Mouse (Mus musculus): ENCODE results near the gene Rdm1. TPM values are rescaled to one million over a fixed set of nuclear protein-coding genes. Genes with fewer than 3 reads are reported as not detected.
"Not testable (repeated sequence)": the region's sequence is repeated elsewhere in the genome, so short reads cannot be mapped to it uniquely, and the experiment has no call there.

The Rdm1 gene
- polyA plus RNA-seq, 1 experiment from 2014 or later: 9.4 TPM

DNA sequence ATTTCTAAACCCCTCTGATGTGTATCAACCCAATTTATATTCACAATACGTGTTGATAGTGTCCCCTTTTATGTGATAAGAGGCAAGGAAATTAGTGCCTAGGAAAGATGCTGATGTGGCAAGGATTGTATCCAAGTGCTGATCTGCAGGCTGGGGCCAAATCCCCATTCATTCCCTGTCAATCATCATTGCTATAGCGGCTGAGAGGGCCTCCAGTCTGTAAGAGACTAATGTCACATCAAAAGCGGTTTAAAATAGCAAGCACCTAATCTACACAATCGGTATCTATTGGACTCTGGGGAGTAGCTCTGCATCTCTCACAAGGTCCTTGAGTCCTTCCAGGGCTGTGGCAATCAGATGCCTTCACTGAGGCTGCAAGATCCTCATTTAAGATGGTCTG, 12.9 kb upstream of the Rdm1 start:
- no peak for ATAC-seq (ENCODE audit: low read depth)
- no peaks in the 10 kb centered on the region for H3K36me3 ChIP-seq (ENCODE audit: control insufficient read depth, insufficient read depth, low read length)
- H3K27me3 ChIP-seq (ENCODE audit: control insufficient read depth, insufficient read depth, low read length): no peaks in the 10 kb centered on the region
- H3K4me1 ChIP-seq (ENCODE audit: control insufficient read depth, insufficient read depth, low read length): peaks cover 14% of the 10 kb centered on the region; the same call in 1 of the 2 replicates
- H3K9me3 ChIP-seq (ENCODE audit: control insufficient read depth, low read length): no peaks in the 10 kb centered on the region
- WGBS: 74% methylated on average over 4 of the region's 4 CpGs
- H3K4me2 ChIP-seq (ENCODE audit: low read depth, low read length): no peak overlapping the region
- H3K27ac ChIP-seq (ENCODE audit: low read depth, low read length): no peak overlapping the region
- no peak overlapping the region for H3K9ac ChIP-seq (replicated peaks; ENCODE audit: low read depth, low read length)
- no peak overlapping the region for H3K4me3 ChIP-seq (ENCODE audit: low read depth, low read length)

DNA sequence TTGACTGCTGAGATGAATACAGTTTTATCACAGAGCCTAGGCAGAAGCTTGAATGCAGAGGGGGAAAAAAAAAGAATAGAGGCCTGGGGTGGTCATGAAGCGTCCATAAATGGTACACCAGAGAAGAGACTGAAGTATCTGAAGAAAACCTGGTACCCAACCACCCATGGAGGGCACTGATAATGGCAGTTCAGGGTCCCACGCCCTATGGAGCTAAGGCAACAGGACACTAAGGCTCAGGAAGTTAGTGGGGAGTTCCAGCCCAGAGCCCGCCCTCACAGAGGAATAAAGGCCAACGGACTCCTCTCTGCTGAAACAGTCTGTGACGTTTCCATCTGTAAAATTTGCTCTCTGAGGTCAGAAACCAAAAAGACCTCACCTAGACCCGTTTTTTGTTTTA, 11.6 kb upstream of the Rdm1 start:
- H3K27me3 ChIP-seq (ENCODE audit: control insufficient read depth, insufficient read depth, low read length): no peaks in the 10 kb centered on the region

DNA sequence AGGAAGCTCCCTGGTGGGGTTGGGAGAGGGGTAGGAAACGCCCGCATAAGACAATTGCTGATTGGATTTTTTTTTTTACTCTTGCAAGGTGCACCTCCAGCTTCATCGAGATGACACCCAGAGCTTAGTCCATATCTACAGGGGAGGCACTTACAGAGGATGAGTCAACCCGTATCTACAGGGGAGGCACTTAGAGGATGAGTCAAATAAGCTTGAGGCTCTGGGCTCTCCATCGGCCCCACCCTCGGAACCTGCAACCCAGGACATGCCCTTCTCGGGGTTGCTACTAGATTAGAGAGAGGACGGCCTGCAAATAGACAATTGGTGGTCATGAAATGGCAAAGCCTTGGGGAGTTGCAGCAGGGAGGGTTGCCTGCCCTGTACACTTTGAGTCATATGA, 10.9 kb upstream of the Rdm1 start:
- Histone ChIP-seq H3K27me3 (ENCODE audit: control insufficient read depth, insufficient read depth, low read length) (no peaks in the 10 kb centered on the region), H3K4me3 (ENCODE audit: low read depth, low read length) (no peak overlapping the region), H3K4me2 (ENCODE audit: low read depth, low read length) (no peak overlapping the region), H3K4me1 (ENCODE audit: control insufficient read depth, insufficient read depth, low read length) (peaks cover 14% of the 10 kb centered on the region; the same call in 1 of the 2 replicates), H3K36me3 (ENCODE audit: control insufficient read depth, insufficient read depth, low read length) (no peaks in the 10 kb centered on the region), H3K9me3 (ENCODE audit: control insufficient read depth, low read length) (no peaks in the 10 kb centered on the region), H3K27ac (ENCODE audit: low read depth, low read length) (no peak overlapping the region), H3K9ac (replicated peaks; ENCODE audit: low read depth, low read length) (no peak overlapping the region)
- no peak for ATAC-seq (ENCODE audit: low read depth)
- 92% methylated on average over 8 of the region's 8 CpGs for WGBS

More for the DNA sequence above, 11.6 kb upstream of the Rdm1 start:
- Histone ChIP-seq H3K36me3 (ENCODE audit: control insufficient read depth, insufficient read depth, low read length) (no peaks in the 10 kb centered on the region), H3K9ac (replicated peaks; ENCODE audit: low read depth, low read length) (no peak overlapping the region), H3K27ac (ENCODE audit: low read depth, low read length) (no peak overlapping the region), H3K9me3 (ENCODE audit: control insufficient read depth, low read length) (no peaks in the 10 kb centered on the region), H3K4me1 (ENCODE audit: control insufficient read depth, insufficient read depth, low read length) (peaks cover 14% of the 10 kb centered on the region; the same call in 1 of the 2 replicates), H3K4me2 (ENCODE audit: low read depth, low read length) (no peak overlapping the region), H3K4me3 (ENCODE audit: low read depth, low read length) (no peak overlapping the region)
- WGBS: 90% methylated on average over 6 of the region's 6 CpGs
- no peak for ATAC-seq (ENCODE audit: low read depth)

DNA sequence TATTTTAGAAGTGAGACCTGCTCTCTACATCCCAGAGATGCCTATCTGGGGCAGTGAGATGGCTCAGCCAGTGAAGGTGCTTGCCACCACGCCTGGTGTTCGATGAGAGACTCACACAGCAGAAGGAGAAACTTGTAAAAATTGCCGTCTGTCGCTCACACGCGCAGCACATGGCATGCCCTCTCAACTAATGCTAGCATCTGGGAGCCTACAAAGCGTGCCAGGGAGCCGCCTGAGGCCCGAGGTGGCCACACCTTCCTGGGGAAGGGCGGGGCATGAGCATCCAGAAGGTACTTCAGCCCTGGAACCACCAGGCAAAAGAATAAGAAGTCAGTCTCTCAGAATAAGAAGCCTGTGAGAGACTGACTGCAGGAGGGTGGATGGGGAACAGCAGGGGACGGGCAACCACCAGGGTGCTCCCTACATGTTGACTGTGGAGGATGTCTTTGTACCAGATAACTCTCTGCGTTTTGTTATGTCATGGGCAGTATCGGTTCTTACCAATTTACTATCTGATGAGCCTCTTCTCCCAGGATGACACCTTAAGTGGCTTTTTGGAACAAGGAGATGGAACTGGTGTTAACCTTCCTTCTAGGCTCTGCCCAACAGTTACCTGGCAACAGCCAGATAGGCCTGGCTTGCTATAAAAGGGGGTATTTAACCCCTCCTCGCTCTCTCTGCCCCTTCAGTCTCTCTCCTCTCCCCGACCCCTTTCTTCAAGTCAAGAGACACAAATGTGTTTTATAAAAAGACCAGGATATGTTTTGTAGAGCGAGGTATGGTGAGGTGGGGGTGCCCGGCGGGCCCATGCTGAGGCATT, 9.8 kb upstream of the Rdm1 start:
- H3K27me3 ChIP-seq (ENCODE audit: control insufficient read depth, insufficient read depth, low read length): no peaks in the 10 kb centered on the region
- H3K4me2 ChIP-seq (ENCODE audit: low read depth, low read length): peak overlapping the region; percentile 8; the same call in 1 of the 2 replicates
- no peak overlapping the region for H3K4me3 ChIP-seq (ENCODE audit: low read depth, low read length)
- H3K4me1 ChIP-seq (ENCODE audit: control insufficient read depth, insufficient read depth, low read length): peaks cover 14% of the 10 kb centered on the region; the same call in 1 of the 2 replicates
- WGBS: 20% methylated on average over 18 of the region's 18 CpGs
- no peaks in the 10 kb centered on the region for H3K36me3 ChIP-seq (ENCODE audit: control insufficient read depth, insufficient read depth, low read length)
- ATAC-seq (ENCODE audit: low read depth): no peak
- no peaks in the 10 kb centered on the region for H3K9me3 ChIP-seq (ENCODE audit: control insufficient read depth, low read length)
- H3K27ac ChIP-seq (ENCODE audit: low read depth, low read length): peak overlapping the region; percentile 34; the same call in 1 of the 2 replicates
- H3K9ac ChIP-seq (replicated peaks; ENCODE audit: low read depth, low read length): 0 out of 2 replicates have a peak overlapping the region, but pooled peaks have one; percentile 2

DNA sequence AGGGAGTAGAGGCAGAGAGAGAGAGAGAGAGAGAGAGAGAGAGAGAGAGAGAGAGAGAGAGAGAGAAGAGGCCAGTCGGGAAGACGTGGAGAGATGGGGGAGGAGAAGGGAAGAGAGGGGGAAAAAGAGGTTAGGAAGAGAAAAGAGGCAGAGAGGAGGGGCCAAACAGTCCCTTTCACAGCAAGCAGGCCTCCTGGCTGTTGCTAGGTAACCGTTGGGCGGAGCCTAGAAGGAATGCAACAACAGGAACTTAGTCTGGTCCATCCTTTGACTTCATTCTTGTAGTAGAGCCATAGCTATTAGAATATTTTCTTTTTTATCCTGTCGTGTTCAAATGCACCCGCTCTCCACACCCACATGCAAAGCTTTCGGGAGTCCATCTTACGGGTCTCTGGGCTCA, 9.1 kb upstream of the Rdm1 start:
- peaks cover 14% of the 10 kb centered on the region; the same call in 1 of the 2 replicates for H3K4me1 ChIP-seq (ENCODE audit: control insufficient read depth, insufficient read depth, low read length)
- H3K27ac ChIP-seq (ENCODE audit: low read depth, low read length): no peak overlapping the region; the same call in 1 of the 2 replicates
- H3K9me3 ChIP-seq (ENCODE audit: control insufficient read depth, low read length): no peaks in the 10 kb centered on the region
- peak; percentile 70 for ATAC-seq (ENCODE audit: low read depth)
- WGBS: 5% methylated on average over 8 of the region's 8 CpGs
- no peak overlapping the region for H3K4me3 ChIP-seq (ENCODE audit: low read depth, low read length)
- no peak overlapping the region for H3K9ac ChIP-seq (replicated peaks; ENCODE audit: low read depth, low read length)
- H3K4me2 ChIP-seq (ENCODE audit: low read depth, low read length): peak overlapping the region; percentile 8; the same call in 1 of the 2 replicates
- H3K36me3 ChIP-seq (ENCODE audit: control insufficient read depth, insufficient read depth, low read length): no peaks in the 10 kb centered on the region
- no peaks in the 10 kb centered on the region for H3K27me3 ChIP-seq (ENCODE audit: control insufficient read depth, insufficient read depth, low read length)

DNA sequence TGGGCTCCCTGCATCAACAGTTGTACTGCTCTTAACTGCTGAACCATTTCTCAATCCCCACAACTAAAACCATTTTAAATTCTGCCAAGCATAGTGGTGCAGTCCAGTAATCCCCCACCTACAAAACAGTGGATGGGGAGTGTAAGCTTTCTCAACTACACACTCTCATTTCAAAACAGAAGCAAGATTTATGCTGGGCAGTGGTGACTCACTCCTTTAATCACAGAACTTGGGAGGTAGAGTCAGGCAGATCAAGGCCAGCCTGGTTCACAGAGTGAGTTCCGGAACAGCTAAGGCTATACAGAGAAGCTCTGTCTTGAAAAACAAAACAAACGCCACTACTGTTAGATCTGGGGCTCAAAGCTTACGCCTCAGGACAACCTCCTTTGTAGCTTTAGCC, 8.4 kb upstream of the Rdm1 start:
- Histone ChIP-seq H3K4me2 (ENCODE audit: low read depth, low read length) (no peak overlapping the region), H3K27ac (ENCODE audit: low read depth, low read length) (no peak overlapping the region), H3K4me1 (ENCODE audit: control insufficient read depth, insufficient read depth, low read length) (peaks cover 14% of the 10 kb centered on the region; the same call in 1 of the 2 replicates), H3K9me3 (ENCODE audit: control insufficient read depth, low read length) (no peaks in the 10 kb centered on the region), H3K4me3 (ENCODE audit: low read depth, low read length) (no peak overlapping the region), H3K36me3 (ENCODE audit: control insufficient read depth, insufficient read depth, low read length) (no peaks in the 10 kb centered on the region), H3K9ac (replicated peaks; ENCODE audit: low read depth, low read length) (no peak overlapping the region), H3K27me3 (ENCODE audit: control insufficient read depth, insufficient read depth, low read length) (no peaks in the 10 kb centered on the region)
- no peak for ATAC-seq (ENCODE audit: low read depth)
- WGBS: 79% methylated on average over 3 of the region's 3 CpGs

DNA sequence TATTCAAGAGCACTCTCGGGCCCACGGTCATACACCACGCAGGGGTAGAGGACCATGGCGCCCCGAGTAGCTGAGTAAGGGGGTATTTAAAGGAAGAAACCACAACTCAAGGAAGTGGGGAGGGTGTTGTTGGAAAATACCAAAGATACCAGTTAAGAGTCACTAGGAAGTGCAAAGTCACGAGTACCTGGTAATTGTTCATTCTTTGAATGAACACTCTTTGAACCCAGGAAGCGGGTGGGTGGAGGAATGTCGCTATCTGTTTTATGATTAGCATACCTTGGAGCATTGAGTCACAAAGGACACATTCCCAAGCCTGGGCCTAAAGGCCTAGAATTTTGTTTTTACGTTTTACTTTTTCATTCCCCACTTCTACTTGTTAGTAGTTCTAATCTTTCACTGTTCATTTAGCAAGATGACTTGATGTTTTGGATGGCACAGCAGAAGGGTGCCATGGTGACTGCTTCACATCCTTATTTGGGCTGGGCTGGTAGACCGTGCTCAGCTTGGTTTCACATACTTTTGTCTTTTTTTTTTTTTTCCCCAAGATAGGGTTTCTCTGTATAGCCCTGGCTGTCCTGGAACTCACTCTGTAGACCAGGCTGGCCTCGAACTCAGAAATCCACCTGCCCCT, 6.9 kb upstream of the Rdm1 start:
- not testable (repeated sequence) for H3K9ac ChIP-seq (replicated peaks; ENCODE audit: low read depth, low read length); H3K4me2 ChIP-seq (ENCODE audit: low read depth, low read length); H3K9me3 ChIP-seq (ENCODE audit: control insufficient read depth, low read length); H3K4me3 ChIP-seq (ENCODE audit: low read depth, low read length); H3K27me3 ChIP-seq (ENCODE audit: control insufficient read depth, insufficient read depth, low read length); H3K27ac ChIP-seq (ENCODE audit: low read depth, low read length); ATAC-seq (ENCODE audit: low read depth); H3K36me3 ChIP-seq (ENCODE audit: control insufficient read depth, insufficient read depth, low read length)
- H3K4me1 ChIP-seq (ENCODE audit: control insufficient read depth, insufficient read depth, low read length): peaks cover 14% of the 10 kb centered on the region; the same call in 1 of the 2 replicates
- WGBS: 88% methylated on average over 11 of the region's 11 CpGs

DNA sequence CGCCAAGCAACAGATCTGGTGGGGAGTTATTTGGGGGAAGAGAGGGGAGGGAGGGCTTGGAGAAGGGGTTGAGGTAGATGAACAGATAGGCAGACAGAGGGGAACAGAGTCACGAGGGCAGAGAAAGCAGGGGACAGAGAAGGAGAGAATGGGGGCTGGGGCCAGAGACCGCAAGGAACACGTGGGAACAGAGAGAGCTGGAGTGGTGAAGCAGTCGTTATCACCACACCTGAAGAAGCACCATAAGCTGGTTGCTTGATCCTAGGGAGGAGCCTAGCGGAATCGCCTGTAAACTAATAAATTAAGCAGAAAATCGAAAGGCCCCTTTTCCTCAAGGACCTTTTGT, 373 bp upstream of the Rdm1 start:
- peak; percentile 18; the same call in 1 of the 2 replicates for ATAC-seq (ENCODE audit: low read depth)
- 8% methylated on average over 8 of the region's 8 CpGs for WGBS
- H3K9me3 ChIP-seq (ENCODE audit: control insufficient read depth, low read length): no peaks in the 10 kb centered on the region
- H3K4me3 ChIP-seq (ENCODE audit: low read depth, low read length): peak overlapping the region; percentile 29; the same call in 1 of the 2 replicates
- peak overlapping the region; percentile 81; the same call in 1 of the 2 replicates for H3K4me2 ChIP-seq (ENCODE audit: low read depth, low read length)
- no peaks in the 10 kb centered on the region for H3K27me3 ChIP-seq (ENCODE audit: control insufficient read depth, insufficient read depth, low read length)
- H3K9ac ChIP-seq (replicated peaks; ENCODE audit: low read depth, low read length): no peak overlapping the region
- peak overlapping the region; percentile 79 for H3K27ac ChIP-seq (ENCODE audit: low read depth, low read length)
- H3K36me3 ChIP-seq (ENCODE audit: control insufficient read depth, insufficient read depth, low read length): no peaks in the 10 kb centered on the region
- 0 out of 2 replicates have a peak, but pooled peaks cover 2% of the 10 kb centered on the region for H3K4me1 ChIP-seq (ENCODE audit: control insufficient read depth, insufficient read depth, low read length)
